Mouse (Mus musculus): ENCODE measurements around the gene Uspl1.

- TF ChIP-seq CTCF (IDR thresholded peaks at IDR 0.05; ENCODE audit: extremely low read depth, insufficient read length, insufficient replicate concordance, low read depth, low read length), result no peak
- no peak for TF ChIP-seq POLR2A (IDR thresholded peaks at IDR 0.05; ENCODE audit: low read depth, low read length)
Measured at GRCm38 (mm10) chr5:149182186-149182870, 1.8 kb upstream of the Uspl1 start.
